Mouse (Mus musculus) E14TG2a.4 (cell line): ENCODE measurements around the gene Csn1s1.

ENCODE experiments used
- H3K27me3 ChIP-seq: 2 replicates; pipeline ENCODE4 v1.6.1; 2014; ENCODE audit warnings: low read length, control low read depth; ENCODE audit not compliant: insufficient read depth
- H3K36me3 ChIP-seq: 2 replicates; pipeline ENCODE4 v1.6.1; 2014; ENCODE audit warnings: low read length, control low read depth; ENCODE audit not compliant: insufficient read depth
- H3K4me1 ChIP-seq: replicated peaks from 2 replicates; pipeline ENCODE4 v1.6.1; 2014; ENCODE audit warnings: low read depth, low read length, control low read depth
- H3K4me3 ChIP-seq: replicated peaks from 2 replicates; pipeline ENCODE4 v1.5.1; 2014; ENCODE audit warnings: mild to moderate bottlenecking, low read length
- H3K9me3 ChIP-seq: 2 replicates; pipeline ENCODE4 v1.6.1; 2014; ENCODE audit warnings: low read length, control low read depth
- CTCF ChIP-seq: conservative IDR thresholded peaks from 2 replicates; pipeline ENCODE4 v1.5.1; 2014; ENCODE audit warnings: low read length
- NANOG ChIP-seq: IDR thresholded peaks from 2 replicates; pipeline ENCODE4 v1.6.1; 2014; ENCODE audit warnings: borderline replicate concordance, low read length, mixed read lengths
- POU5F1 ChIP-seq: IDR thresholded peaks from 2 replicates; pipeline ENCODE4 v1.6.1; 2014; ENCODE audit warnings: low read length, borderline replicate concordance

Csn1s1 gene

GRCm38 (mm10) chr5:87665908-87666307 is at the start of gene Csn1s1:
Gene Csn1s1, plus strand, starts transcription at chr5:87666208.
- no peak for TF ChIP-seq CTCF
- no peak for TF ChIP-seq POU5F1
- TF ChIP-seq NANOG = no peak
- H3K27me3 ChIP-seq = no peaks in the 10 kb centered on the region
- no peaks in the 10 kb centered on the region for H3K4me1 ChIP-seq
- H3K9me3 ChIP-seq = no peaks in the 10 kb centered on the region
- H3K4me3 ChIP-seq = no peak within 1 kb of the TSS
- no peaks in the 10 kb centered on the region for H3K36me3 ChIP-seq

- Histone ChIP-seq H3K36me3 (no peaks in the 10 kb centered on the region), H3K4me3 (no peak overlapping the region), H3K9me3 (no peaks in the 10 kb centered on the region), H3K27me3 (no peaks in the 10 kb centered on the region), H3K4me1 (no peaks in the 10 kb centered on the region)
- no peak for TF ChIP-seq NANOG
- TF ChIP-seq CTCF = no peak
- TF ChIP-seq POU5F1 = no peak
Observed at GRCm38 (mm10) chr5:87622681-87623080, 43.3 kb upstream of the Csn1s1 start.

- Histone ChIP-seq H3K27me3 (no peaks in the 10 kb centered on the region), H3K36me3 (no peaks in the 10 kb centered on the region), H3K4me3 (no peak overlapping the region), H3K9me3 (peaks cover 11% of the 10 kb centered on the region), H3K4me1 (no peaks in the 10 kb centered on the region)
- TF ChIP-seq POU5F1 = no peak
- TF ChIP-seq CTCF = peak; percentile 37
Observed at GRCm38 (mm10) chr5:87642787-87643186, 23.2 kb upstream of the Csn1s1 start.

GRCm38 (mm10) chr5:87699530-87699929 is 33.5 kb downstream of the Csn1s1 start, which contains the start of gene Csn2:
Gene Csn2, minus strand, starts transcription at chr5:87699630.
- Histone ChIP-seq H3K27me3 (no peaks in the 10 kb centered on the region), H3K36me3 (no peaks in the 10 kb centered on the region), H3K9me3 (no peaks in the 10 kb centered on the region), H3K4me3 (no peak within 1 kb of the TSS), H3K4me1 (no peaks in the 10 kb centered on the region)
- TF ChIP-seq CTCF = no peak
- TF ChIP-seq NANOG = no peak
- TF ChIP-seq POU5F1 = no peak

GRCm38 (mm10) chr5:87705891-87706290 is 39.9 kb downstream of the Csn1s1 start:
- Histone ChIP-seq H3K27me3 (no peaks in the 10 kb centered on the region), H3K9me3 (no peaks in the 10 kb centered on the region), H3K4me3 (no peak overlapping the region), H3K36me3 (no peaks in the 10 kb centered on the region), H3K4me1 (no peaks in the 10 kb centered on the region)
- TF ChIP-seq POU5F1 (no peak), NANOG (no peak), CTCF (no peak)
